ENCODE assay signal across 14 mouse cellular contexts in genomic region chr9:50900026-50900920, GRCm38 (mm10). TPM values are rescaled to one million over a fixed set of nuclear protein-coding genes. Genes with fewer than 3 reads are reported as not detected.
DNase-seq lines count a peak whose midpoint lies in the region; ATAC-seq and TF ChIP-seq lines count a peak whose summit lies in the region.
"Had no signal": no experiment of that assay in that cellular context is flagged by ENCODE, and none has a peak within 500 bp of the region (broad histone marks: within the 10 kb centered on the region; RNA-seq: fewer than 3 reads in every experiment).

No protein-coding gene starts in this region.

- H3K36me3 ChIP-seq in hindbrain, postnatal 0 days (ENCODE audit: insufficient read depth, low read length): peaks cover 14% of the 10 kb centered on the region
- H3K36me3 ChIP-seq in hindbrain, embryonic 14.5 days (replicated peaks; ENCODE audit: control insufficient read depth, insufficient read depth): peaks cover 27% of the 10 kb centered on the region; the same call in 1 of the 2 replicates
- H3K36me3 ChIP-seq in MEL (ENCODE audit: control insufficient read depth in 1 of 2, insufficient read depth in 2 of 2, low read length in 2 of 2): peaks cover 4 to 21% of the 10 kb centered on the region in 2 experiments
- H3K36me3 ChIP-seq in embryonic facial prominence, embryonic 15.5 days: peaks cover 33% of the 10 kb centered on the region

- no peaks in the 10 kb centered on the region for H3K4me1 ChIP-seq in hindbrain, postnatal 0 days (ENCODE audit: insufficient read depth, low read length)
- H3K4me1 ChIP-seq in hindbrain, embryonic 14.5 days (replicated peaks; ENCODE audit: control insufficient read depth, insufficient read depth, low read length): no peaks in the 10 kb centered on the region
- peaks cover 4 to 15% of the 10 kb centered on the region in 2 experiments; a peak in 3 of 4 replicates for H3K4me1 ChIP-seq in MEL (ENCODE audit: control insufficient read depth in 1 of 2, insufficient read depth in 2 of 2, low read length in 2 of 2)
- peaks cover 15% of the 10 kb centered on the region for H3K4me1 ChIP-seq in embryonic facial prominence, embryonic 15.5 days

- no peaks in the 10 kb centered on the region for H3K27me3 ChIP-seq in hindbrain, postnatal 0 days (ENCODE audit: insufficient read depth, low read length)
- H3K27me3 ChIP-seq in hindbrain, embryonic 14.5 days (ENCODE audit: control insufficient read depth, insufficient read depth, low read length): no peaks in the 10 kb centered on the region
- no peaks in the 10 kb centered on the region for H3K27me3 ChIP-seq in MEL (ENCODE audit: control insufficient read depth in 1 of 2, insufficient read depth in 2 of 2, low read length in 2 of 2)
- no peaks in the 10 kb centered on the region for H3K27me3 ChIP-seq in embryonic facial prominence, embryonic 15.5 days
- H3K27me3 ChIP-seq: midbrain, embryonic 12.5 days had no signal

- no peak for TF ChIP-seq RAD21 in MEL (IDR thresholded peaks at IDR 0.05; ENCODE audit: low read depth, low read length)

- ATAC-seq in hindbrain, postnatal 0 days: no peak
- ATAC-seq in hindbrain, embryonic 14.5 days (ENCODE audit: low FRiP score): no peak; the same call in 1 of the 2 replicates
- peak; percentile 83; the same call in 1 of the 2 replicates for ATAC-seq in embryonic facial prominence, embryonic 15.5 days (ENCODE audit: insufficient number of reproducible peaks, low FRiP score, low TSS enrichment, low read depth)

- no peak overlapping the region for H3K9ac ChIP-seq in hindbrain, postnatal 0 days (replicated peaks; ENCODE audit: low read length)
- H3K9ac ChIP-seq in hindbrain, embryonic 14.5 days: no peak overlapping the region
- H3K9ac ChIP-seq in MEL (ENCODE audit: control insufficient read depth, low read depth, low read length, poor library complexity, severe bottlenecking): no peak overlapping the region
- no peak overlapping the region for H3K9ac ChIP-seq in embryonic facial prominence, embryonic 15.5 days
- H3K9ac ChIP-seq: liver, embryonic 14.5 days; midbrain, embryonic 12.5 days had no signal

- no peak for TF ChIP-seq EP300 in MEL (IDR thresholded peaks at IDR 0.05; ENCODE audit: low read depth in 1 of 2, low read length in 2 of 2)

- DNase-seq in hindbrain, postnatal 0 days (ENCODE audit: low spot score): peak; percentile 9
- DNase-seq in hindbrain, embryonic 14.5 days (ENCODE audit: low spot score): no peak
- DNase-seq in MEL (ENCODE audit: low read depth, low spot score): peak; percentile 40
- DNase-seq in heart, postnatal 4 days: peak; percentile 40
- no peak for DNase-seq in cerebellum, adult 18-20 months
- no peak for DNase-seq in ovary, postnatal 14 days (ENCODE audit: low spot score)
- no peak for DNase-seq in kidney, adult 9 months
- DNase-seq: adrenal gland, postnatal 25 days; cerebellum, postnatal 14 days; kidney, adult 2 months had no signal

- H3K4me2 ChIP-seq in hindbrain, postnatal 0 days (ENCODE audit: low read depth, low read length): no peak overlapping the region
- H3K4me2 ChIP-seq in hindbrain, embryonic 14.5 days (replicated peaks): no peak overlapping the region
- no peak overlapping the region for H3K4me2 ChIP-seq in embryonic facial prominence, embryonic 15.5 days (replicated peaks)
- H3K4me2 ChIP-seq: midbrain, embryonic 12.5 days had no signal

- TF ChIP-seq CTCF in hindbrain, postnatal 0 days (IDR thresholded peaks at IDR 0.05; ENCODE audit: low read depth): no peak
- TF ChIP-seq CTCF in MEL (IDR thresholded peaks at IDR 0.05 in 2 of 3, conservative IDR thresholded peaks at IDR 0.05 in 1 of 3; ENCODE audit: control insufficient read depth in 1 of 3, insufficient read depth in 1 of 3, low read depth in 2 of 3, low read length in 3 of 3, poor library complexity in 1 of 3, severe bottlenecking in 1 of 3): no peak

- no peak overlapping the region for H3K4me3 ChIP-seq in hindbrain, postnatal 0 days (ENCODE audit: low read length)
- H3K4me3 ChIP-seq in hindbrain, embryonic 14.5 days (replicated peaks; ENCODE audit: low read length): no peak overlapping the region
- H3K4me3 ChIP-seq in MEL (ENCODE audit: control insufficient read depth in 1 of 2, insufficient read depth in 1 of 2, low read depth in 2 of 2, low read length in 2 of 2): no peak overlapping the region
- no peak overlapping the region for H3K4me3 ChIP-seq in embryonic facial prominence, embryonic 15.5 days (replicated peaks)
- H3K4me3 ChIP-seq: midbrain, embryonic 12.5 days had no signal

- TF ChIP-seq POLR2A in MEL (IDR thresholded peaks at IDR 0.05; ENCODE audit: control insufficient read depth in 1 of 2, insufficient read depth in 1 of 2, low read depth in 1 of 2, low read length in 2 of 2, poor library complexity in 1 of 2): no peak

- 48% methylated on average over 7 of the region's 7 CpGs for WGBS in hindbrain, postnatal 0 days
- 63% methylated on average over 7 of the region's 7 CpGs for WGBS in hindbrain, embryonic 14.5 days
- 47% methylated on average over 7 of the region's 7 CpGs for WGBS in embryonic facial prominence, embryonic 15.5 days

- H3K79me2 ChIP-seq in MEL (ENCODE audit: control insufficient read depth, insufficient read depth, low read length, poor library complexity): no peaks in the 10 kb centered on the region

- no peak overlapping the region for H3K27ac ChIP-seq in hindbrain, postnatal 0 days
- no peak overlapping the region for H3K27ac ChIP-seq in hindbrain, embryonic 14.5 days
- H3K27ac ChIP-seq in MEL (ENCODE audit: control insufficient read depth, low read depth, low read length): no peak overlapping the region
- H3K27ac ChIP-seq in embryonic facial prominence, embryonic 15.5 days (replicated peaks): peak overlapping the region; percentile 58
- H3K27ac ChIP-seq: liver, embryonic 14.5 days; midbrain, embryonic 12.5 days had no signal

- H3K9me3 ChIP-seq in hindbrain, postnatal 0 days (ENCODE audit: low read length): no peaks in the 10 kb centered on the region
- H3K9me3 ChIP-seq in hindbrain, embryonic 14.5 days (ENCODE audit: control insufficient read depth, low read length): no peaks in the 10 kb centered on the region
- H3K9me3 ChIP-seq in MEL (replicated peaks; ENCODE audit: insufficient read depth, low read length): no peaks in the 10 kb centered on the region
- H3K9me3 ChIP-seq in embryonic facial prominence, embryonic 15.5 days (replicated peaks): no peaks in the 10 kb centered on the region
- H3K9me3 ChIP-seq: G1E; midbrain, embryonic 12.5 days had no signal

TF ChIP-seq in MEL, 35 proteins besides CTCF, POLR2A, EP300 and RAD21:
- no peak for TF ChIP-seq TCF12 (IDR thresholded peaks at IDR 0.05; ENCODE audit: low read depth, low read length)
- TF ChIP-seq NRF1 (IDR thresholded peaks at IDR 0.05; ENCODE audit: insufficient read depth, low read depth, low read length, poor library complexity, severe bottlenecking): no peak
- no peak for TF ChIP-seq JUND (IDR thresholded peaks at IDR 0.05; ENCODE audit: low read depth, low read length)
- TF ChIP-seq RCOR1 (IDR thresholded peaks at IDR 0.05; ENCODE audit: low read depth, low read length): no peak
- no peak for TF ChIP-seq MYB (IDR thresholded peaks at IDR 0.05; ENCODE audit: low read depth, low read length)
- TF ChIP-seq UBTF (IDR thresholded peaks at IDR 0.05; ENCODE audit: borderline replicate concordance, insufficient read depth, low read depth, low read length): no peak
- TF ChIP-seq SMC3 (IDR thresholded peaks at IDR 0.05; ENCODE audit: low read depth, low read length): no peak
- no peak for TF ChIP-seq ETS1 (IDR thresholded peaks at IDR 0.05; ENCODE audit: low read depth, low read length)
- TF ChIP-seq MXI1 (IDR thresholded peaks at IDR 0.05; ENCODE audit: low read depth, low read length): no peak
- no peak for TF ChIP-seq ELF1 (IDR thresholded peaks at IDR 0.05; ENCODE audit: low read depth, low read length)
- no peak for TF ChIP-seq POLR2AphosphoS2 (IDR thresholded peaks at IDR 0.05; ENCODE audit: low read length)
- TF ChIP-seq MAX (IDR thresholded peaks at IDR 0.05; ENCODE audit: low read length): no peak
- no peak for TF ChIP-seq GABPA (IDR thresholded peaks at IDR 0.05; ENCODE audit: low read depth, low read length)
- no peak for TF ChIP-seq KAT2A (conservative IDR thresholded peaks at IDR 0.05; ENCODE audit: low read depth, low read length)
- TF ChIP-seq E2F4 (IDR thresholded peaks at IDR 0.05; ENCODE audit: borderline replicate concordance, low read depth, low read length): no peak
- TF ChIP-seq ZC3H11A (IDR thresholded peaks at IDR 0.05; ENCODE audit: low read depth, low read length): no peak

RNA-seq across cellular contexts. Expression of gene Ppp2r1b, which starts 55.2 kb away (rescaled TPM):
- 18.8 and 23.5 TPM in 2 replicates for total RNA-seq in hindbrain, postnatal 0 days (2014; rRNA removed)
- 31.4 and 32.8 TPM in 2 replicates for polyA plus RNA-seq in hindbrain, postnatal 0 days (2015; fragmentation: Nextera tagmentation; extraction: Ambion mirVana)
- polyA plus RNA-seq in hindbrain, embryonic 14.5 days (2014; fragmentation: Nextera tagmentation; extraction: Ambion mirVana): 49.0 and 55.3 TPM in 2 replicates
- total RNA-seq in MEL (2012; rRNA removed): 65.0 and 67.6 TPM in 2 replicates
- polyA plus RNA-seq in MEL (2012; ENCODE audit: insufficient read depth in 1 of 2, insufficient read length in 2 of 2, low read depth in 1 of 2, low replicate concordance in 2 of 2, missing spikeins in 1 of 2): 100 to 1,000 TPM in 1 of 2 experiments, not detected in 1; 101 TPM
- polyA plus RNA-seq in embryonic facial prominence, embryonic 15.5 days (2015; fragmentation: Nextera tagmentation; extraction: Ambion mirVana): 54.3 and 58.9 TPM in 2 replicates
- total RNA-seq in heart, postnatal 4 days (2021): 10 to 100 TPM; 24.0 to 29.8 TPM

Comparison
In these comparisons a context has a peak if more than half of its experiments do, and no peak if none do; other contexts are left out.
1. DNase-seq: peak in hindbrain, postnatal 0 days (single experiment), MEL (single experiment) and heart, postnatal 4 days (single experiment); none in hindbrain, embryonic 14.5 days (single experiment), cerebellum, adult 18-20 months (0 of 2), ovary, postnatal 14 days (single experiment) and kidney, adult 9 months (single experiment).